ENCODE assay signal across 33 mouse cellular contexts in the genomic region with DNA sequence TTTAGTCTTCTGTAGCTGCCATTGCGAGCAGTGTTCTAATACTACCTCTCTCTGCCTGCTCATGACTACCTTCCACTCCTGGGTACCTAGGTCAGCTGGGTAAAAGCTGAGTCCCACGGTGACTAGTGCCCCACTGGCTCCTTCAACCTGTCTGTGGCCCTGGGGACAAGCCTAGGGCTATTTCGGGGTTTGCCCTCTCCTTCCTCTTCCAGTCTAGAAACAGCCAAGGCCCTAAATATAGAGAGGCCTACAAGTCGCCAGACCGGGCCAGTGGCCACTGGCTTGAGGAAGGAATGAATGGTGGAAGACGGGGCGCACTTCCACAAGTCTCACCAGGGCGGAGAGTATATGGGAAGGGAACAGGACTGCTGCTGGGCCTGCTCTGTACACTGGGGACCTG. TPM values are rescaled to one million over a fixed set of nuclear protein-coding genes. Genes with fewer than 3 reads are reported as not detected.
DNase-seq lines count a peak whose midpoint lies in the region; ATAC-seq and TF ChIP-seq lines count a peak whose summit lies in the region.
"Had no signal": no experiment of that assay in that cellular context is flagged by ENCODE, and none has a peak within 500 bp of the region (broad histone marks: within the 10 kb centered on the region; RNA-seq: fewer than 3 reads in every experiment).

No protein-coding gene starts in this region.

- no peak overlapping the region for H3K4me2 ChIP-seq in kidney, embryonic 15.5 days
- H3K4me2 ChIP-seq: embryonic facial prominence, embryonic 15.5 days; liver, embryonic 15.5 days; lung, embryonic 15.5 days had no signal

- no peak for TF ChIP-seq CTCF in small intestine, adult 2 months (IDR thresholded peaks at IDR 0.05; ENCODE audit: extremely low read depth, insufficient read length, insufficient replicate concordance, low read depth, low read length)

- 83% methylated on average over 8 of the region's 8 CpGs for WGBS in small intestine, adult 2 months
- 90% methylated on average over 8 of the region's 8 CpGs for WGBS in kidney, embryonic 15.5 days

- intact Hi-C loops in gastrocnemius, postnatal 36 days (cut with DNase I), result no loop called here

- H3K27me3 ChIP-seq in megakaryocyte, embryonic 14.5 days (replicated peaks), result peaks cover 52% of the 10 kb centered on the region
- no peaks in the 10 kb centered on the region for H3K27me3 ChIP-seq in small intestine, adult 2 months (ENCODE audit: control insufficient read depth, insufficient read depth, low read length)
- no peaks in the 10 kb centered on the region for H3K27me3 ChIP-seq in kidney, embryonic 15.5 days
- H3K27me3 ChIP-seq: hindbrain, embryonic 15.5 days; intestine, embryonic 15.5 days had no signal

- no peaks in the 10 kb centered on the region for H3K36me3 ChIP-seq in megakaryocyte, embryonic 14.5 days (replicated peaks; ENCODE audit: low read length)
- H3K36me3 ChIP-seq in small intestine, adult 2 months (ENCODE audit: control insufficient read depth, insufficient read depth, low read length), result no peaks in the 10 kb centered on the region
- H3K36me3 ChIP-seq in kidney, embryonic 15.5 days, result no peaks in the 10 kb centered on the region
- H3K36me3 ChIP-seq: hindbrain, embryonic 15.5 days; intestine, embryonic 15.5 days; limb, embryonic 10.5 days; liver, embryonic 15.5 days; lung, embryonic 15.5 days; neural tube, embryonic 12.5 days had no signal

- H3K4me3 ChIP-seq in megakaryocyte, embryonic 14.5 days (replicated peaks), result peak overlapping the region; percentile 52
- peak overlapping the region; percentile 73 for H3K4me3 ChIP-seq in brown adipose tissue, adult 24 weeks (ENCODE audit: insufficient read depth, low read depth, low read length)
- peak overlapping the region; percentile 18; the same call in 1 of the 2 replicates for H3K4me3 ChIP-seq in small intestine, adult 2 months (ENCODE audit: low read depth, low read length)
- no peak overlapping the region for H3K4me3 ChIP-seq in kidney, embryonic 15.5 days (replicated peaks)
- H3K4me3 ChIP-seq: embryonic facial prominence, embryonic 15.5 days; heart, adult 2 months; intestine, embryonic 15.5 days; limb, embryonic 10.5 days; liver, embryonic 15.5 days; lung, embryonic 15.5 days; neural tube, embryonic 12.5 days had no signal

- H3K27ac ChIP-seq in brown adipose tissue, adult 24 weeks (replicated peaks; ENCODE audit: low read depth, low read length), result peak overlapping the region; percentile 14; the same call in 1 of the 2 replicates
- no peak overlapping the region for H3K27ac ChIP-seq in small intestine, adult 2 months (ENCODE audit: insufficient read depth, low read depth, low read length)
- H3K27ac ChIP-seq in kidney, embryonic 15.5 days, result no peak overlapping the region
- H3K27ac ChIP-seq: embryonic facial prominence, embryonic 15.5 days; heart, adult 2 months; intestine, embryonic 15.5 days; limb, embryonic 10.5 days; liver, embryonic 15.5 days; lung, embryonic 15.5 days; neural tube, embryonic 12.5 days; stomach, postnatal 0 days had no signal

- no peak for TF ChIP-seq POLR2A in small intestine, adult 2 months (IDR thresholded peaks at IDR 0.05; ENCODE audit: low read depth, low read length)

- H3K9ac ChIP-seq in kidney, embryonic 15.5 days, result no peak overlapping the region
- H3K9ac ChIP-seq: embryonic facial prominence, embryonic 15.5 days; intestine, embryonic 15.5 days; liver, embryonic 15.5 days; lung, embryonic 15.5 days; neural tube, embryonic 12.5 days had no signal

- peak; percentile 34 to 66 for DNase-seq in gastrocnemius, adult 8-10 months (ENCODE audit: low spot score in 2 of 2)
- DNase-seq in gastrocnemius, postnatal 36 days, result no peak
- DNase-seq: adrenal gland, postnatal 25 days; cerebellum, adult 11 months; cerebellum, adult 9-11 months; heart, adult 2 months; kidney, adult 9 months; kidney, postnatal 4 days; liver; lung, postnatal 4 days; thymus, adult 2 months; thymus, postnatal 4 days had no signal

- H3K4me1 ChIP-seq in megakaryocyte, embryonic 14.5 days, result peaks cover 51% of the 10 kb centered on the region
- H3K4me1 ChIP-seq in brown adipose tissue, adult 24 weeks (ENCODE audit: control insufficient read depth, insufficient read depth, insufficient read length, low read length), result peaks cover 10% of the 10 kb centered on the region
- H3K4me1 ChIP-seq in small intestine, adult 2 months (ENCODE audit: control insufficient read depth, insufficient read depth, insufficient read length, low read length), result peaks cover 14% of the 10 kb centered on the region
- H3K4me1 ChIP-seq in kidney, embryonic 15.5 days, result peaks cover 38% of the 10 kb centered on the region

- peaks cover 2% of the 10 kb centered on the region; the same call in 1 of the 2 replicates for H3K9me3 ChIP-seq in megakaryocyte, embryonic 14.5 days
- no peaks in the 10 kb centered on the region for H3K9me3 ChIP-seq in kidney, embryonic 15.5 days (replicated peaks)
- H3K9me3 ChIP-seq: embryonic facial prominence, embryonic 15.5 days; hindbrain, embryonic 15.5 days; intestine, embryonic 15.5 days; limb, embryonic 10.5 days; liver, embryonic 15.5 days; lung, embryonic 15.5 days; neural tube, embryonic 12.5 days had no signal

- no peak for ATAC-seq in megakaryocyte, adult 5-6 weeks (ENCODE audit: poor library complexity, severe bottlenecking)
- no peak for ATAC-seq in kidney, embryonic 15.5 days (replicated peaks; ENCODE audit: low FRiP score)
- ATAC-seq: CD4-positive, CD25-positive, alpha-beta regulatory T cell, adult 4 months; forebrain, embryonic 14.5 days; intestine, embryonic 15.5 days had no signal

RNA-seq across cellular contexts. Expression of a gene that starts 2.6 kb away (rescaled TPM):
- 10 to 100 TPM; 24.6 to 27.4 (median 26.7) TPM for total RNA-seq in gastrocnemius, adult 8-10 months (2022)
- 10 to 100 TPM; 23.8 to 23.9 TPM for total RNA-seq in gastrocnemius, postnatal 36 days (2021)
- polyA plus RNA-seq in megakaryocyte, embryonic 14.5 days (2012; ENCODE audit: insufficient read depth, low replicate concordance), result 4.4 and 18.1 TPM in 2 replicates
- total RNA-seq in megakaryocyte, adult 5-6 weeks (2015), result 36.2 and 40.9 TPM in 2 replicates
- total RNA-seq in megakaryocyte, adult 5-6 weeks (2017), result 26.0 and 33.8 TPM in 2 replicates
- 4.6 and 5.0 TPM in 2 replicates for polyA plus RNA-seq in brown adipose tissue, adult 24 weeks (2012; ENCODE audit: insufficient read depth, insufficient read length, missing spikeins)
- 16.5 and 42.8 TPM in 2 replicates for polyA plus RNA-seq in small intestine, adult 2 months (2012; rRNA removed)
- polyA plus RNA-seq in kidney, embryonic 15.5 days (2015; fragmentation: Nextera tagmentation; extraction: Ambion mirVana), result 15.4 and 18.5 TPM in 2 replicates

RNA-seq across cellular contexts. Expression of a gene that starts 30.1 kb away (rescaled TPM):
- total RNA-seq in gastrocnemius, adult 8-10 months (2022), result 10 to 100 TPM; 60.0 to 72.5 (median 60.7) TPM
- total RNA-seq in gastrocnemius, postnatal 36 days (2021), result 10 to 100 TPM; 56.0 to 60.9 TPM
- polyA plus RNA-seq in megakaryocyte, embryonic 14.5 days (2012; ENCODE audit: insufficient read depth, low replicate concordance), result 14.7 and 91.2 TPM in 2 replicates
- 94.7 and 103 TPM in 2 replicates for total RNA-seq in megakaryocyte, adult 5-6 weeks (2015)
- total RNA-seq in megakaryocyte, adult 5-6 weeks (2017), result 105 and 117 TPM in 2 replicates
- polyA plus RNA-seq in brown adipose tissue, adult 24 weeks (2012; ENCODE audit: insufficient read depth, insufficient read length, missing spikeins), result 85.8 and 91.5 TPM in 2 replicates
- polyA plus RNA-seq in small intestine, adult 2 months (2012; rRNA removed), result 29.3 and 48.4 TPM in 2 replicates
- polyA plus RNA-seq in kidney, embryonic 15.5 days (2015; fragmentation: Nextera tagmentation; extraction: Ambion mirVana), result 249 and 260 TPM in 2 replicates

RNA-seq across cellular contexts. Expression of a gene that starts 32.0 kb away (rescaled TPM):
- total RNA-seq in gastrocnemius, adult 8-10 months (2022), result not detected
- not detected for total RNA-seq in gastrocnemius, postnatal 36 days (2021)
- not detected in 2 replicates for polyA plus RNA-seq in megakaryocyte, embryonic 14.5 days (2012; ENCODE audit: insufficient read depth, low replicate concordance)
- not detected in 2 replicates for total RNA-seq in megakaryocyte, adult 5-6 weeks (2015)
- not detected in 2 replicates for total RNA-seq in megakaryocyte, adult 5-6 weeks (2017)
- polyA plus RNA-seq in brown adipose tissue, adult 24 weeks (2012; ENCODE audit: insufficient read depth, insufficient read length, missing spikeins), result not detected in 2 replicates
- polyA plus RNA-seq in small intestine, adult 2 months (2012; rRNA removed), result 0.76 and 1.7 TPM in 2 replicates
- polyA plus RNA-seq in kidney, embryonic 15.5 days (2015; fragmentation: Nextera tagmentation; extraction: Ambion mirVana), result 2.8 and 3.2 TPM in 2 replicates
- total RNA-seq: adrenal gland, postnatal 25 days; common myeloid progenitor, adult 5-6 weeks; heart, adult 2 months; heart, postnatal 25 days; layer of hippocampus, postnatal 25 days; monocyte, adult 5-6 weeks had no signal
- polyA plus RNA-seq: CD4-positive, CD25-positive, alpha-beta regulatory T cell, adult 4 months; forebrain, embryonic 14.5 days; heart, adult 2 months had no signal

RNA-seq across cellular contexts. Expression of a gene that starts 48.0 kb away (rescaled TPM):
- total RNA-seq in gastrocnemius, adult 8-10 months (2022), result not detected
- not detected for total RNA-seq in gastrocnemius, postnatal 36 days (2021)
- 0.06 TPM in 1 of 2 replicates, not detected in the other for polyA plus RNA-seq in megakaryocyte, embryonic 14.5 days (2012; ENCODE audit: insufficient read depth, low replicate concordance)
- not detected in 2 replicates for total RNA-seq in megakaryocyte, adult 5-6 weeks (2015)
- not detected in 2 replicates for total RNA-seq in megakaryocyte, adult 5-6 weeks (2017)
- not detected in 2 replicates for polyA plus RNA-seq in brown adipose tissue, adult 24 weeks (2012; ENCODE audit: insufficient read depth, insufficient read length, missing spikeins)
- 1.4 and 3.7 TPM in 2 replicates for polyA plus RNA-seq in small intestine, adult 2 months (2012; rRNA removed)
- polyA plus RNA-seq in kidney, embryonic 15.5 days (2015; fragmentation: Nextera tagmentation; extraction: Ambion mirVana), result 2.6 and 5.9 TPM in 2 replicates
- total RNA-seq: common myeloid progenitor, adult 5-6 weeks; layer of hippocampus, postnatal 25 days; monocyte, adult 5-6 weeks had no signal
- polyA plus RNA-seq: CD4-positive, CD25-positive, alpha-beta regulatory T cell, adult 4 months; forebrain, embryonic 14.5 days; frontal cortex, adult 2 months; hindbrain, embryonic 15.5 days; midbrain, embryonic 11.5 days had no signal

RNA-seq across cellular contexts. Expression of a gene that starts 49.6 kb away (rescaled TPM):
- 1 to 10 TPM; 4.1 to 5.7 (median 4.2) TPM for total RNA-seq in gastrocnemius, adult 8-10 months (2022)
- total RNA-seq in gastrocnemius, postnatal 36 days (2021), result 1 to 10 TPM; 3.7 to 4.0 TPM
- polyA plus RNA-seq in megakaryocyte, embryonic 14.5 days (2012; ENCODE audit: insufficient read depth, low replicate concordance), result 47.2 and 54.5 TPM in 2 replicates
- total RNA-seq in megakaryocyte, adult 5-6 weeks (2015), result 12.3 and 16.0 TPM in 2 replicates
- total RNA-seq in megakaryocyte, adult 5-6 weeks (2017), result 40.9 and 58.5 TPM in 2 replicates
- 1.9 and 4.2 TPM in 2 replicates for polyA plus RNA-seq in brown adipose tissue, adult 24 weeks (2012; ENCODE audit: insufficient read depth, insufficient read length, missing spikeins)
- polyA plus RNA-seq in small intestine, adult 2 months (2012; rRNA removed), result 8.9 and 16.9 TPM in 2 replicates
- 33.6 and 40.2 TPM in 2 replicates for polyA plus RNA-seq in kidney, embryonic 15.5 days (2015; fragmentation: Nextera tagmentation; extraction: Ambion mirVana)

Comparison
In these comparisons a context has a peak if more than half of its experiments do, and no peak if none do; other contexts are left out.
1. DNase-seq: peak in gastrocnemius, adult 8-10 months (2 of 2); none in gastrocnemius, postnatal 36 days (0 of 2).